Mouse (Mus musculus): ENCODE measurements around the gene Nxf1. TPM values are rescaled to one million over a fixed set of nuclear protein-coding genes. Genes with fewer than 3 reads are reported as not detected.

Gene Nxf1
- polyA plus RNA-seq, 1 experiment = 113 TPM

DNA sequence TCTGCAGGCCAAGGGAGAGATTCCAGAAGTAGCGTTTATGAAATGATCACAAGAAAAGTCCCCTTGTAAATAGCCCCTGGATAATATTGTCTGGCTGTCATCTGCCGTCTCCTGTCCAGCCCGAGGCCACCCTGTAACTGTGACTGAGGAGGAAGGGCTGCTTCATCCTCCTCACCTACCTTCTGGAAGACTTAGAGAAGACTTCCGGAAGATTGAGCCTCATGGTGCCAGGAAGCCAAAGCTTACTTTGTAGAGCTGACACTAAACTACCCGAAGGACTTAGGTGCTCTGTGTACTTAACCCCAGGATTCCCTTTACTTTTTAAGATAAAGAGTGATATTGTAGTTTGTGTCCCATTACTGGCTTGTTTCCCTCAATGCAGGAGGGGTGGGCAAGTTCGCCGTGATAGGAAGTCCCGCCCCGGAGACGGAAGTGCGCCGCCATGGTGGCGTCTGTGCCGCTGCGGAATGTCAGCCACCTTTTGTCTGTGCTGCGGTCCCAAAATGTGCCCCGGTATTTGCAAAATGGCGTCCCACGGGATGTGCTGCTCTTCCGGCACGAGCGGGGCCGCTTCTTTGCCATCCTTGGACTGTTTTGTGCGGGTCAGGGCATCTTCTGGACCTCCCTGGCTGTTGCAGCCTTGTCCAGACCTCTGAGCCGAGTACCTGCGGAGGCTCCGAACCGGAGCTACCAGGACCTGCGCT is 13.8 kb downstream of the Nxf1 start, which contains the start of gene Tmem223:
TSS of gene Tmem223 (plus strand) at position 430 of the 704 bp plus-strand sequence.
- DNase-seq (ENCODE audit: low read depth) = no peak

GRCm38 (mm10) chr19:8772996-8773395 is 16.1 kb downstream of the Nxf1 start:
- DNase-seq (ENCODE audit: low read depth) = no peak

DNA sequence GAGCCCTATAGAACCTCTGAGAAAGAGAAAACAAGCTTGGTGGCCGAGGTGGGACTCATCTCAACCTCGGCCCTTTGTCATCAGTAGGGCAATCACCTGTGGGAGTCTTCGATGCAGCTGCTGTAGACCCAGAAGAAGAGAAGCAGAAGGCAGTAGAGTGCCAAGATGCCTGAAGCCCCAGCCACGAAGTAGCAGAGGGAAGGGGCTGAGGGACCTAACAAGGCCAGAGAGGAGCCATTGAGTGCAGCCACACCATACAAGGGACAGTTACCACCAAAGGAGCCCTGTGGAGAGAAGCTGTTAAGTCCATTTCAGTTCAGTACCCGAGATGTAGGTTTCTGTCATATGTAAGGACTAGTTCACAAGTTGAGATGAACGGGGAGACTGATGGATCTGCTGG is 16.5 kb downstream of the Nxf1 start:
- DNase-seq (ENCODE audit: low read depth) = no peak

GRCm38 (mm10) chr19:8774086-8774835 is 17.4 kb downstream of the Nxf1 start, which contains the start of gene Tmem179b:
Gene Tmem179b (minus strand): TSS chr19:8774467.
- no peak for DNase-seq (ENCODE audit: low read depth)

DNA sequence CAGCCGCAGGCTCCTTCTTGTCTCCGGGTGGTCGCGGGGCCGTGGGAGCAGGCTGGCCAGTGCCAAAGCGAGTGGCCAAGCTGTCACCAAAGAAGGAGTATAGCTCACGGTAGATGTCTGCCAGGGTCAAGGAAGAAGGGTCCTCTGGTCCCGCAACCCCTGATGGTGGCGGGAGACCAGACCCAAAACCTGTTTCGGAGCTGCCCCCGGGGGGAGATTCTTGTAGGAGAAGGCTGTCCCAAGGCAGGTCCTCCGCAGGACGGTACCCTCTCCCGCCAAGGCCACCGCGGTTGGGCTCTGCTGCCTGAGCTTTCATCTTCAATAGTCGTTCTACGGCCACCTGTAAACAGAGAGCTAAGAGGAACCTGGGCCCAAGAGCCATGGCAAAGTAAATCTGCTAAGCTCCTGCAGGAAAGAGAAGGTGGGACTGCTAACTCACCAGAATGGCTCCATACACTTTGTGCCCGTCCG is 18.1 kb downstream of the Nxf1 start:
- no peak for DNase-seq (ENCODE audit: low read depth)

DNA sequence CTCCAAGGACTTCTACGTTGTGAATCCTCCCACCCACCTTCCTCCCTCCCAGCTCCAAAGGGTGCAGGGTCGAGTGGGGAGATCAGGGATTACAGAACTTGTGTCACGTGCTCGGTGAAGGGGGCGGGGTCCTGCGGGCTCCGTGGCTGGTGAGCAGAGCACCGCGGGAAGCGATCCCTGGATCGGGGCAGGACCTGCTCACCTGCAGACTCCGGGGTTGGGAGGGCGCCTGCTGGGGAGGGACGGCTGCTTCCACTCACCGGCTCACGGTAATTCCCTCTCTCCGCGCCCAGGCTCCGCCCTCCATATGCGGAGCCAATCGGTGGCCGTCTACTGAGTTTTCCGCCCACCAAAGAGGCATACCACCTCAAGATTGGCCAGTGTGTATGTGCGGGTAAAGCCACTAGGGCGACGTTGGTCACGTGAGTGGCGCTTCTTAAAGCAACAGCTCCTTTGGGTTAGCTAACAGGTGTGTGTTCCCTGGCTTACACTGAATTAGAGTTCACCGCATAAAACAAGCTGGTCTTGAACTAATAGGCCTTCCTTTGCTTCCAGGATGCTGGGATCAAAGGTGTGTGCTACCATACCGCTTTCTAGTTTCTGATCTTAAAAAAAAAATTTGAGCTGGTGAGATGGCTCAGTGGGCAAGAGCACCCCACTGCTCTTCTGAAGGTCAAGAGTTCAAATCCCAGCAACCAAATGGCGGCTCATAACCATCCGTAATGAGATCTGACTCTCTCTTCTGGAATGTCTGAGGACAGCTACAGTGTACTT is 29.3 kb downstream of the Nxf1 start, which contains the start of gene Taf6l:
TSS of gene Taf6l (minus strand) at position 410 of the 774 bp plus-strand sequence.
- DNase-seq (ENCODE audit: low read depth) = peak; percentile 82

- DNase-seq (ENCODE audit: low read depth) = no peak
Measured at GRCm38 (mm10) chr19:8788521-8788920, 31.6 kb downstream of the Nxf1 start.

DNA sequence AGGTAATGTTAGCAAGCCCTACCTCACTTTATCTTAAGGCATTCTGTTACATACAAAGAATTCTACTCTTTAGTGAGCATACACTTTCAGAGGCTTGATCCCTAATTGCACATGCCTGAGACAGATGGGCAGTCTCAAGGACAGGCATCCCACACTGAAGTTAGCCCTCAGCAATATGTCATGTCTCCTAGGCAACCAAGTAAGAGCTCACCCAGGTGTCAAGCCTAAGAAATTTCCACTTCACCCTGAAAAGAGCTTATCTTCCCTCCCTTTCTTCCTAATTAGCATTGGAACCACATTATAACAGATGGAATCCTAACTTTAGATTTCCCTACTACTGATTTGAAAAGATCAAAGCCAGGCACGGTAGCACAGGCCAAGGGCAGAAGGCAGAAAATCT is 32.3 kb downstream of the Nxf1 start:
- no peak for DNase-seq (ENCODE audit: low read depth)

DNA sequence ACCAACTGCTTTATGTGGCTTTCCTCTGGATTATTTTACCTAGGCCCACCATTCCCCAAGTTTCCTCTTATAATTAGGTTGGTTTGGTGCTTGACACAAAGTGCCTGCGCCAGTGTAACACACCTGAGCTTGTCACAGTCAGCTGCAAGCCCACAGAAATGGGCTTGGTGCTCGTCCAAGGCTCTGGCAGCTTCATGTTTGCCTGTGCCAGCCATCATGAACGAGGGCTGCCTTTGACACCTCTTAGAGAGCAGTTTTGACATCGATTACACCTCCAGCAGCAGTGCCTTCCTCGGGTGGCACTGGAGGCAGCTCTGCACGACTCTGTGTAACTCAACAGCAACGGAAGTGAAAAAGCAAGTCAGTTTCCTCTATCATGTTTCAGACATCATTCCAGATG is 33.3 kb downstream of the Nxf1 start:
- DNase-seq (ENCODE audit: low read depth) = no peak

- peak; percentile 46 for DNase-seq (ENCODE audit: low read depth)
Measured at GRCm38 (mm10) chr19:8798264-8798946, 41.5 kb downstream of the Nxf1 start, which contains the start of gene Polr2g. Gene Polr2g (minus strand): TSS chr19:8798577.

DNA sequence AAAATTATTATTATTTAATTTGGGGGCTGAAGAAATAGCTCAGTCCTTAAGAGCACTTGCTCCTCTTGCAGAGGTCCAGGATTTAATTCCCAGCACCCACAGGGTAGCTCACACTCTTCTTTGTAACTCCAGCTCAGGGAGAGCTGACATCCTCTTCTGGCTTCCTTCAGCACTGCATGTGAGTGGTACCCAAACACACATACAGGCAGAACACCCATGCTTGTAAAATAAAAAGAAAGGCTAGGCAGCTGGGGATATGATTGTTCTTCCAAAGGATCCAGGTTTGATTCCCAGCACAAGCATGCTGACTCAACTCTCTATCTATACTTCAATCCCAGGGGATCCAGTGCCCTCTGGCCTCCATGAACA is 42.1 kb downstream of the Nxf1 start:
- DNase-seq (ENCODE audit: low read depth) = no peak

- DNase-seq (ENCODE audit: low read depth) = peak; percentile 98
Measured at GRCm38 (mm10) chr19:8802130-8802821, 45.4 kb downstream of the Nxf1 start, which contains the start of gene Zbtb3. Gene Zbtb3 (plus strand): TSS chr19:8802555.

DNA sequence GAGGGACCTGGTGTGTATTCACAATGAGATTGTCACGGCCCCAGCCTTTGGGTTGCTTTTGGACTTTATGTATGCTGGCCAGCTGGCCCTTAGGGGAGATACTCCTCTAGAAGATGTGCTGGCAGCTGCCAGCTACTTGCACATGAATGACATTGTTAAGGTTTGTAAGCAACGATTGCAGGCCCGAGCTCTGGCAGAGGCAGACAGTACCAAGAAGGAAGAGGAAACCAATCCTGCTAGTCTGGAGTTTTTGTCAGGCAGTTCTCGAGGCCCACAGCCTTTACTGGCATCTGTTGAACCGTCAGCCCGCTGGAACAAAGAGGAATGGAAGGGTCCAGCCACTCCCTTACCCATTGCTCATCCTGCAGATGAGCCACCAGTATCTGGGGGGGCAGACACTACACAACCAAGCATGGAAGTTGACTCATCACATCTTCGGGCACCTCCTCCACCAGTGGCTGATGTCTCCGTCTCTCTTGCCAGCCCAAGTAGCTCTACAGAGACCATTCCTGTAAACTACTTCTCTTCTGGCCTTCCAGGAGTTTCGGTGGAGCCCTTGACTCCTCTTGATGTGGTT is 46.4 kb downstream of the Nxf1 start:
- no peak for DNase-seq (ENCODE audit: low read depth)

GRCm38 (mm10) chr19:8803879-8804660 is 47.2 kb downstream of the Nxf1 start:
- DNase-seq (ENCODE audit: low read depth) = no peak

- DNase-seq (ENCODE audit: low read depth) = no peak
Measured at GRCm38 (mm10) chr19:8806810-8807209, 49.9 kb downstream of the Nxf1 start.

GRCm38 (mm10) chr19:8815812-8816211 is 58.9 kb downstream of the Nxf1 start:
- no peak for DNase-seq (ENCODE audit: low read depth)

DNA sequence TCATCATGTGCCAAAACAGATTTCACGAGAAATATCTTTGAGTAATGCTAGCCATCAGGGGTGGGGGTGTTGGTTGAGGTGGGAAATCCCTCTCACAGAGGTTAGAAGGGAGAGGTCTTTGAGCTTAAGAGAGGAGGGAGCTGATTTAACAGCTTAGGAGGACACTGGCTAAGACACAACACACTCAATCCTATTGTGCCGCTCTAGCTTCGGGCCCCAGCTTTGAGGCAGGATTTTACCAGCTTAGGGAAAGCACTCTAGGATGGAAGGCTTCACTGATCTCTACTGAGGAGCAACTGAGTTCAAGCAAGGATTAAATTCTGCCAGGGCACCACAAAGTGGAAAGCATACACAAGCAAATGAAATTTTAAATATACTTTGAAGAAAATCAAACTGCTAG is 60.1 kb downstream of the Nxf1 start:
- no peak for DNase-seq (ENCODE audit: low read depth)

DNA sequence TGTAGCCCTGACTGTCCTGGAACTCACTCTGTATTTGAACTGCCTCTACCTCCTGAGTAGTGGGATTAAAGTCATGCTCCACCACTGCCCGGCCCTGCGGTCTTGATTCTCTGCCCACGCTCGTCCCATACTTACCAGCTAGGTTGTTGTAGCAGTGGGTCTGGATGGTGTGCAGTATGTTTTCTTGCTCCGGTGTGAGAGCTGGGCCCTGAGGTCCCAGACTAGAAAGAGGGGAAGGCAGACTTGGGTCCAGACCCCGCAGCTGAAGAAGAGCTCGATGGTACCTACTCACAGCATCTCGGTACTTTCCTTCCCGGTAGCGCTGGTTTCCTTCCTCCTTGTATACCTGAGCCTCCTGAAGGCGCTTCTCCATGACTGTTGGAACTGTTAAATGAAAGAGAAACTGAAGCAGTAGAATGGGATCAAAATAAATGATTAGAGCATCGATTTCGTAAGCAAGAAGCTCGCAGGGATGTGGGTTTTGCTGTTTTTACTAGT is 61.5 kb downstream of the Nxf1 start:
- DNase-seq (ENCODE audit: low read depth) = no peak

GRCm38 (mm10) chr19:8818801-8819595 is 62.1 kb downstream of the Nxf1 start, which contains the start of gene Ttc9c:
Gene Ttc9c (minus strand): TSS chr19:8819333.
- DNase-seq (ENCODE audit: low read depth) = peak; percentile 98
